Mouse (Mus musculus) erythroblast, adult 5-6 weeks (primary cell): ENCODE results near the gene Hist1h2ae. TPM values are rescaled to one million over a fixed set of nuclear protein-coding genes. Genes with fewer than 3 reads are reported as not detected.
"Not testable (repeated sequence)": the region's sequence is repeated elsewhere in the genome, so short reads cannot be mapped to it uniquely, and the experiment has no call there.

ENCODE experiments used
- ATAC-seq: replicated peaks from 2 replicates; pipeline ENCODE4 v1.8.0; 2016; ENCODE audit warnings: moderate number of reproducible peaks, mild to moderate bottlenecking, moderate TSS enrichment, inconsistent platforms; ENCODE audit not compliant: poor library complexity, low FRiP score, severe bottlenecking
- total RNA-seq, 2 experiments: library from RNA; stranded (forward) in 1 of 2; stranded (reverse) in 1 of 2; fragments of 150-400 nt in 1 of 2; fragments of 200-764, 138-1000 nt in 1 of 2; gene quantifications; 2 replicates each; pipeline versions ENCODE4 v1.2.3 to v1.2.4; 2015 to 2017; ENCODE audit warnings: low replicate concordance in 2 of 2

Hist1h2ae gene
- 1.7 TPM in 1 of 2 replicates, not detected in the other for total RNA-seq (2015; ENCODE audit: low replicate concordance)
- 122 and 175 TPM in 2 replicates for total RNA-seq (2017; ENCODE audit: low replicate concordance)

DNA sequence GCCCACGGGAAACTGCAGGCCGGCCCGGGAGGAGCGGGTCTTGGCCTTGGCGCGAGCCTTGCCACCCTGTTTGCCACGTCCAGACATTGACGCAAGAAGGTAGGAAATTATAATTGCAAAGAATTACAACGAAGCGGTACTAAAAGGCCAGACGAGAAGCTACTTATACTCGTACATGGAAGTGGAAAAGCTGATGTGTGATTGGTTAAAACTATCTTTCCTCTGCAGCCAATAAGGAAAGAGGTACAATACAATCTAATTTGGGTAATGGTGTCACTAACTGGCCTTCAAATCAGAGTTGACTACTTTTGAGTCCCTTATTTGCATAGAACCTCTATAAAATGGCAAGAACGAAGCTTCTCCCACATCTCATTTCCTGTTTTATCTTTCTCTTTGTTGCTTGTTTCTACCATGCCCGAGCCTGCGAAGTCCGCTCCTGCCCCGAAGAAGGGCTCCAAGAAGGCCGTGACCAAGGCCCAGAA lies at the start of gene Hist1h2ae, which contains the start of gene Hist1h2bg:
Hist1h2ae (minus strand) TSS at position 199 of the 482 bp plus-strand sequence.
Hist1h2bg (plus strand) TSS at position 375 of the 482 bp plus-strand sequence.
- ATAC-seq, result peak; percentile 79

DNA sequence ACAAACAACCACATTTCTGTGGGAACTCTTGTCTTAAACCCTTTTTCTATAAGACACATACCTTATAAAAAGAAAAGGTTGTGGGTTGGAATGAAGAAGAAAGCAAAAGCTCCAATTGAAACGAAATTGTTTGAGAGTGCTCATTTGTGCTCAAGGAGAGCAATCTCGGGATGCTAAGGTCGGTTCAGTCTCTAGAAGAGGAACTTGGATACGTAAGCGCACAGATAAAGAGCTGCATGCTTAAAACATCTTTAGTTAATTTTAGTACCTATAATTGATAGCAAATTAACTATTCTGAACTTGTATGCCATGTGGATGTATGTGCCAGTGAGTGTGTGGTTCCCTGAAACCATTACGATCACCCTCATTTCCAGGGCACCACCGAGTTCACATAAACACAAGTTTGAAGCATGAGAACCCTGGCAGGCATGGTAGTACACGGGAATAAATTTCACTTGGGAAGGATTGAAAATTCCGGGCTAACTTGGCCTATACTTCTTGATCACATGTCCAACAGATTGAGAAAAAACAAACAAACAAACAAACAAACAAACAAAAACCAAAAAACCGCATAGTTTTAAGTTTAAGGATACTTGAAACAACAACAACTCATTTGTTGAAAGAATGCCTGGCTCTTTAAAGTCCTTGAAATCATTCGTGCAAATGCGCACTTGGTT lies 49.2 kb upstream of the Hist1h2ae start:
- no peak for ATAC-seq

DNA sequence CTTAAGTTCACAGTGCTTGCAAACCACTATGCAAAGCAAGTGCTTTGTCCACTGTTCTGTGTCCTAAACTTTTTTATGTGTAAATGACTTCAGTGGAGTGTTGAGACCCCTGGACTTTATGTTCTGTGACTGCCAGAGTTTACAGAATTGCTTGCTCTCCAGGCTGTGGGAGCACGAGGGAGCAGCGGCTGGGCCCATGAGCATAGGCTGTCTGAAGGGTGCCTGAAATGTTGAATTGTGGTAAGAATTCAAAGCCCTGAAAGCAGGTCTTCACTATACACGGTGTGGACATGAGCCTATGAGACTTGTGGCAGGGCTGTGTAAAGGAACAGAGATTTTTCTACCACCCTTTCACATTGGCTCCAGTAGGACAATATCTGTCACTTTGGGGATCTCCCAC lies 40.6 kb upstream of the Hist1h2ae start:
- ATAC-seq, result no peak

DNA sequence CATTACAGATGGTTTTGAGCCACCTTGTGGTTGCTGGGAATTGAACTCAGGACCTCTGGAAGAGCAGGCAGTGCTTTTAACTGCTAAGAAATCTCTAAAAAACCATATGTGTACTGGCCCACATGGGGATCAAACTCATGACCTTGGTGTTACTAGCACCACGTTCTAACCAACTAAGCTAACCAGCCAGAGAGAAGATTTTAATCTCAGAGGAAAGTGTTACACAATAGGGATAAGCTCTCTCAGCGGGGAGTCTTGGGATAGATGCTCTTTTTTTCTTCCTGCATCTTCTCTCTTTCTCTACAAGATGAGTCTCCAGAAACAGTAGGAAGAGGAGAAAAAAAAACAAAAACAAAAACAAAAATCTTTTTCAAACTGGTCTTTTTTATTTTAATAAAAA lies 39.4 kb upstream of the Hist1h2ae start:
- ATAC-seq, result no peak

DNA sequence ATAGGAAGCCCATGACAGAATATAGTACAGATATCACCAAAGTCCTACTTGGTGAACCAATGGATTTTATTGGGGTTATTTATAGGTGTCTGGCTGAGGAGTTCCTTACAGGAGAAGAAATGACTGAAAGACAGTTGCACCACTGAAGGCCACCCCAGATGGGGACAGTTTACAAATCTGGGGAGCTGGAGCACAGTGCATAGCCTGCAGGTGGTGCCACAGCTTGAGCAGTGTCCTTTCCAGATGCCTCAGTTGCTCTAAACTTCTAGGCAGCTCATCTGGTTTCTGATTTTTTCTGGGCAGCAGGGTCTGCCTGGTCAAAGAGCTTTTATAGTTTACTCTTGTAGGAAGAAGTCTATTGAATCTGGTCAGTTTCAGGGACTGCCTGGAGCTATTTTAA lies 38.8 kb upstream of the Hist1h2ae start:
- ATAC-seq, result peak; percentile 52

DNA sequence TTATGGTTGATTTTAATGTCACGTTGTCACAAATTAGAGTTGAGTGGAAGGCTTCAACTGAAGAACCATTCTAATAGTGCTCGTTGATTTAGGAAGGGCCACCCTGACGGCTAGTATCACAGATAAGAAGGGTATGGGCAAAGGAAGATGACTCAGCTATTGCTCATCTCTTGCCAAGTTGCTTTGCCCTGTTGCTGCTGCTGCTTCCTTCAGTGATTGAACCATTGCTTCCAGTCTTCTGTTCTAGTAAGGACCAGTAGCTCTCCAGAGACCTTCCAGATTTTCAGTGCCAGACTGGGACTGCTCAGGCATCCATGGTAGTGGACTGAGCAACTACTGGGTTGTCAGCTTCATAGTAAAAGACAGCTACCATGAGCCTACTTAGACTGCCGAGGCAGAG lies 38.2 kb upstream of the Hist1h2ae start:
- ATAC-seq, result peak; percentile 98

DNA sequence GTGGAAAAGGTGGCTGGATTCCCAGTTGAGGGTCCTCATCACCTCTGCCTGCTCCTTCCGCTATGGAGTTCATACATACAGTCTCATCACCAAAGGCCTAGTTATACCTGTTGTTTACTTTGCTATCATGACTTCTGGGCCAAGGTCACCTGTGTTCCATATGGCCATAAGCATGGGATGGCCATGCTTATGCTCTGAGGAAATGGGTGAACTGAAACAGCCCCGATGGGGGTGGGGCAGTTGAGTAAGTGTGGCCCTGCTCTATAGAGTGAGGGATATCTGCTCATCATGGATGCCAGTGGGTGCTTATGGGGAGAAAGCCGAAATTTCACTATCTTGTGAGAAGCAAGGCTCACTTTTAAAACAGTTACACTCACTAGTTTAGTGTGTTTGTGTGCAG lies 34.0 kb upstream of the Hist1h2ae start:
- ATAC-seq, result no peak

DNA sequence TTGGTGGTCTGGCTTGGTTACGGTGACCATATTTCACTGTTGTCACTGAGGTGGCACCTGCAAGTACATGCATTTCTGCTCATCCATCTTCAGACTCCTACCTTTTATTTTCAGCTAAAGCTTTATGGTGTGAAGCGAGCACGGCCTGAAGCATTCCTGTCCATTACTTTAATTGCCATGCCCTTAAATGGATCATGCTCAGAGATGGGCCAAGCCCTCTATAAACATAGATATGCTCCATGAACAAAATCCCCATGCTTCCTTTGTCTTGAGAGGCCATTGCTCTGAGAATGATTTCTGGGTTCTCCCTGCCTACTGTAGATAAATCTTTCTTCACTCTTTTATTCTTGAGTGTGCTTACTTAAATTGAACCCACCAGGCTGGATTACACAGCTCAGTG lies 33.4 kb upstream of the Hist1h2ae start:
- ATAC-seq, result no peak

DNA sequence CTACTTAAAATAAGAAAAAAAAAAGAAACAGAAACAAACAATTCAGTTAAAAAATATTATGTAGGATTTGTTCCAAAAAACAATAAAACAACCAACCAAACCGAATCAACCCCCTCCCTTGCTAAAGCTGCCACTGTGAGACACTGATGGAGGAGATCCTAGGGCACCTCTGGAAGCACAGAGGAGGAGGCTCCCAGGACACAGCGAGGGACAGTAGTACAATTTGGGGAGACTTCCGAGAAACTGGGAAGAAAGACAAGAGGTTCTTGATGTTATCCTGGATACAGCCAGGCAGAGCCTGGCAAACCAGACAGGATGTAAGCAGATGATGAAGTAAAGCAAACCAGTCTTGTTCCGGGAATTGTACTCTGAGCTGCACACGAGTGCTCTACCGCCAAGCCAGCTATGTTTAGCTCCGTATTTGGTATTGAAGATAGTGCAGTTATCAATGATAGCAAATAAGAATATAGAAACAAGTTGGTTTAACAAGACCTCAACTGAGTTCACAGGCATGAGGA lies 32.2 kb upstream of the Hist1h2ae start:
- ATAC-seq, result no peak

DNA sequence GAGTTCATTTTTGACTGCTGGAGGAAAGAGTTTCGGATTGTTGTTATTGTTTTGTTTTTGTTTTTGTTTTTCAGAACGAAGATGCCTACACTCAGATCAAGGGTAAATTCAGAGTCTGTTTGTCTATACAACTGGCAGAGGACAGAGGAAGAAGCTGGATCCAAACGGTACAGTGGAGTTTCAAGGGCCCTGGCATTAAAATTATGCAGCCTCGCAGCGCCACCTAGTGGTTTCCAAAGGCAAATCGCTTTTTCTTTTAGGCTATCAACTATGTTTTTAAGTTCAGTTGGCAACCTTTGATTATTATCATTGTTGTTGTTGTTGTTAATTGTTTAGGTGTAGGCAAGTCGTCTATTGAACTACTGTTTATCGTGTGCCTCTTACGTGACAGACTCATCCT lies 26.9 kb upstream of the Hist1h2ae start:
- peak; percentile 68 for ATAC-seq

DNA sequence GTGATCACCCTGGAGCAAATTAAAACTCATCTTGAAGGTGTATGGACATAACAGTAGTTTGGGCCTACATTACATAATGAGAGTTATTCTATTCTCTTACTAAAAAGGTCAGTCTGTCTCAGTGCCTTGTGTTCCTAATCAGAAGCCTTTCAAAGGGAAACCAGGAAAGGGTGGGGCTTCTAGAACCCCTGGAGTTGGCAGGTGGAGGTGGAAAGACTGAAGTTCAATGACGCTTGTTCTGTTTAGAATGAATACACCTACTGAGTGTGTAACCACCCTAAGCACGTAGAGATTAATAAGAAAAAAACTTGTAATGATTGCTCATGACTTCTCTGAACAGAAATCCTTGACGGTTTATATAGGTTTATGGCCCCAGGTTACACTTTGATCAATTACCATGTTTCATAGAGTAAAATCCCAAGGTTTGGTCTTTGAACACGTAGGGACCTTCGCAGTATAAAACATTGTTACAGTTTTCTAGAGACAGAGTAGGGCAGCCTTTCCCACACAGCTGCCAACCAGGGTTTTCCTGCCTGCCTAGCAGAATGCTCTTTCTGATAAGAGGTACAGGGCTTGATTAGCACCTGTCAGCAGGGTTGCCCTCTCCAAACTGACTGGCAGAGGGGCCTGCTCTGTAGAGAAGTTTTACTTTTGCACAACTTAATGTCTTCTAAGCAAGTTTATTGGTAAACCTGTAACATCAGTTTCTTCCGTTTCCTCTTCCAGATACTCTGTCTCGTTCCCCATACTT lies 24.8 kb upstream of the Hist1h2ae start:
- ATAC-seq, result peak; percentile 94

DNA sequence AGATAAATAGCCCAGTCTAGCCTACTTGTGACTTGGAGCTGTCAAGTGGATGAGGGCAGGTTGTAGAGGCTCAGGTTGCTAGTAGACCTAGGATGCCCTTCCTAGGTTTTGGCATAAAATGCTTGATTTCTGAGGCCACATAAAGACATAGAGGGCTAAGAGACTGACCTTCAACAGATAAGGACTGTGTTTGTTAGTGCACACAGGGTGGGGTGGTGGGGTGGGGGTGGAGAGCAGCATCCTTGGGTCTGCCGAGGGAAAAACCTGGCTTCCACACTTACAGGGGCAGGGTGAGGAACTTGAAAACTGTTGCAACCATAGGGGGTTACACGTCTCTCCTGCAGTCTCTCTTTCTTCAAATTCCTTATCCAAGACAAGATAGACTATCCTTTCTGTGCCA lies 24.2 kb upstream of the Hist1h2ae start:
- no peak for ATAC-seq

DNA sequence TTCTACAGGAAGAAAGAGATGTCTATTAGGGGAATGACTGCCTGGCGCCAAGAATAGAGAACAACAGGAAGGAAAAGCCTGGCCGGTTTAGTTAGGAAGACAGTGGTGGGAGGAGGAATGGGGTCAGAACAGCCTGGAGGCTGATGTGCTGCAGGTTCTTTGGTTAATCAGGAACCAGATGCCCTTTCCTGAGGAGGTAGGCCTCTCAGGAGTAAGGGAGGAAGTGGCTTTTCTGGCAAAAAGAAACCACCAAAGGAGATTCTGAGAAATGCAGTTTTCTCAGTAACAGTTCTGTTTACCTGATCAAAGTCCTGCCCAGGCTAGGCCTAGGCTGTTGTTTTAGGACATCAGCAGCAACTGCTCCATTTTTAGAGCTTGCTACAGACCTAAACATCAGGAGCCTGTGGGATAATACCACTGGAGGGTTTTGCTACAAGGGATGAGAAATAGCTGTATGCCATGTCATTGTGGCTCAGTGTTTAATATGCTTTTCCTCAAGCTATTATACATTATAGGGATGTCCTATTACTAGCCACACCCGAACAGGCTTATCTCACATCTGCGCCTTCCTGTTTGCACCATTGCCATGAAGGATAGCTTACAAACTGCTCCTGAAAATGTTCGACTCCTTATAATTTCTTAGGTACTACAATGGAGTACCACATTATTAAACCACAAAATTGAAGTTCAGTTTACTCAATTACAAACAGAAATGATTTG lies 22.2 kb upstream of the Hist1h2ae start:
- ATAC-seq, result 0 out of 2 replicates have a peak, but pooled peaks have one; percentile 28

DNA sequence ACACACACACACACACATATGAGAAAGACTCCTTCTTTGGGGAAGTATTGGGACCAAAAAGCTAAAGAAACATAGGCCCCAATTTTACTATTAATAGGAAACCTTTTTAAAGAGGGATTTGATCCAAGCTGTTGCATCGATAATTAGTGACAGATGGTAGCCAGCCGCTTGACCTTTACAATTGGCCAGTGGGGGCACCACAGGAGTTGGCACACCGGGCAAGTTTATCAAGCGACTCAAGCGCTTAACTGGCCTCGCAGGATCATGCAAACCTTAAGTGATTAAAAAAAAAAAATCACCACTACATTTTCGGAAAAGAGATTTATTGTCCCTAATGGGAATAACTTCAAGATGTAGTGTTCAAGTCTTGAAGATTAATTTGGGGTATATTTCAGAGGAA lies 21.6 kb upstream of the Hist1h2ae start:
- ATAC-seq, result no peak

DNA sequence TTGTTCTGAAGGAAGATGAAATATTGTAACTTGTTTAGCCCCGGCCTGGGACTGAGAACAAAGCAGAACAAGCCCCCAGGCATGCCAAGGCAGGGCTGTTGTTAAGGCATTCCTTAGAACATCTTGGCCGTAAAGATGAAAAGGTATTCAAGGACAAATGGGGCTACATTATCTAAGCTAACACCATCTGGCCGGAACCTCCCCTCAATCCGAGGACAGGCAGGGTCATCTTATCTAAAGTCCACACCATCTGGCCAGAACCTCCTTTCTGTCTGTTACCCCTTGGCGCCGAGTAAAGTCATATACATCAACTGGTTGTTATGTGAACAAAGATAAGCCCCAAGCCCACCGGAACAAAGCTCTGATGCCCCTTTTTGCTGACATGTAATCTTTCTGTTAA lies 20.9 kb upstream of the Hist1h2ae start:
- ATAC-seq, result not testable (repeated sequence)

DNA sequence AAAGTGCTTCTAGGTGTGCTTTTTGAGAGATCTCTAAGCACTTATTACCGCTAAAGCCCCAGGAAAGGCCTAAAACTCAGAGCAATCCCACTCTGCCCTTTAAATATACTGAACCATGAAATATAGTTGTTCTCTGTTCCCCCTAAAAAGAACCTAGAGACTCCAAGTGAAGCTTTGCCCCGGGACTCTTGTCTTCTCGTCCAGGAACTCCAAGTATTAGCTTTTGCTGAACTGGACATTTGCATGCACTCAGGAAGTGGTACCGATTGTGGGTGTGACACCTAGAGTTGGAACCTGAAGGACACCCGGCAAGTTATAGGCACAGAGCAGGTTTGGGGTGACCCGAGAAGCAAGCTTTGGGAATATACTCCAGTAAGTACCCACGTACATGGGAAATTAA lies 20.2 kb upstream of the Hist1h2ae start:
- no peak for ATAC-seq

DNA sequence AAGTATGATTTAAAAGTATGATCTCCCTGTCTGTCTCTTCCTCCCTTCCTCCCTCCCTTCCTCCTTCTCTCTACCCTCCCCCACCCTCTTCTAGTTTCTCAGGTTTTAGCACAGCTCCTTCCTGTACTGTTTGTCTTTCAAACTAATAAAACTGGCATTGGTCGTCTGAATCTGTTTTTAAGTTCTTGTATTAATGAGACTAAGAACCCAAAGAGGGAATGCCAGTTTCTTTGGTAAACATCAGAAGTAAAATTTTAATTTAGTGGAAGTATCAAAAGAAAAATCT lies 15.9 kb upstream of the Hist1h2ae start:
- no peak; the same call in 1 of the 2 replicates for ATAC-seq

DNA sequence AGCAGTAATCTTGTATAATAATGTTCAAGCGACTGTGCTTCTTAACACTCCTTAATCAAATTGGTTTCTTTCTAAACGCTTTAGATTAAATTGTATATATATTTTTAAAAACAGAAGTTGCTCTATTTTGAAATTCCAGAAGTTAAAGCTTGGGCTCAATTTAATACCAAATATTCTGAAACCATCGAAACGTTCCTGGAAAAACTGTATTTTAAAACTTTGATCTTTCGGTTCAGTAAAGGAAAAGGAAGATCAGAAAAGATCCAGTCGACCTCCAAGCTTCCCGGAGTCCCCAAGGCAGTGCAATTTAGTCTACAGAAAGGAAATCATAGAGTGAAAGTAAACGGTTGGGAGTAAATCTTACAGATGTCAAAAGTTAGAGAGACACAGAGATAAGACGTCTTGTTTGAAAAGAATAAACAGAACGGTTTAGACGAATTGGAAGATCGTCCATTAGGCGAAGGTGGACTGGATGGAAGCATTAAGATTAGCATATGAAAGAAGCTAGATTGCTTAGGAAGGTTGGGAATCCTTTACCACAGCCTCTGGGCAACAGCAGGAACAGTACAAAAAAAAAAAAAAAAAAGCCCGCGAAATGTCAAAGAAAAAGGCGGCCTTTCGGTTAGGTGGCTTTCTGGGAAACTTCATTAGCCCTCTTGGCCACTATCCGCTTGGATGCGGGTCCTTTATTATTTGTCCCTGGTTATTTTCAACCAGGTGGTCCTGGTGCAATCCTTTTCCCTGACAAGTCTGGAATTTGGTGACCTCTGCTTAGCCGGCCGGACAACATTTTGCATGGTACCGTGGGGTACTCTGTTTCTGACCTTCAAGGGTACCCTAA lies 15.3 kb upstream of the Hist1h2ae start:
- ATAC-seq, result peak; percentile 28; the same call in 1 of the 2 replicates

DNA sequence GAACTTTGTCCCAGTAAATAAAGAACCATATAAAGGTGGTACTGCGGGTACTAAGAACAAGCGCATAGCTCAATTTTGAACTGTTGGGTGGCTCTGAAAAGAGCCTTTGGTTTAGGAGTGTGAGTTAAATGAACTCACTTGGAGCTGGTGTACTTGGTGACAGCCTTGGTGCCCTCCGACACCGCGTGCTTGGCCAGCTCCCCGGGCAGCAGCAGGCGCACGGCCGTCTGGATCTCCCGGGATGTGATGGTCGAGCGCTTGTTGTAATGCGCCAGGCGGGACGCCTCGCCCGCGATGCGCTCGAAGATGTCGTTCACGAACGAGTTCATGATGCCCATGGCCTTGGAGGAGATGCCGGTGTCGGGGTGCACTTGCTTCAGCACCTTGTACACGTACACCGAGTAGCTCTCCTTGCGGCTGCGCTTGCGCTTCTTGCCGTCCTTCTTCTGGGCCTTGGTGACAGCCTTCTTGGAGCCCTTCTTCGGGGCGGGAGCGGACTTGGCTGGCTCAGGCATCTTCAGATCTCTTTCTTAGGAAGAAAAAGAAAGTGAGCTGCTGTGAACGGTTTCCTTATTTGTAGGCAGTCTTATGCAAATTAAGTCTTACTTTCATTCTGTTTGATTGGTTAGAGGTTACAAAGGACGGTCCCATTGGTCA lies 14.6 kb upstream of the Hist1h2ae start:
- peak; percentile 77 for ATAC-seq
